Mouse (Mus musculus) kidney, adult 9 months (tissue): Measurements from ENCODE around the gene Zfp831.

Experiments used
- DNase-seq: peaks from one replicate; pipeline ENCODE4 v3.0.0; 2022

Gene Zfp831

DNA sequence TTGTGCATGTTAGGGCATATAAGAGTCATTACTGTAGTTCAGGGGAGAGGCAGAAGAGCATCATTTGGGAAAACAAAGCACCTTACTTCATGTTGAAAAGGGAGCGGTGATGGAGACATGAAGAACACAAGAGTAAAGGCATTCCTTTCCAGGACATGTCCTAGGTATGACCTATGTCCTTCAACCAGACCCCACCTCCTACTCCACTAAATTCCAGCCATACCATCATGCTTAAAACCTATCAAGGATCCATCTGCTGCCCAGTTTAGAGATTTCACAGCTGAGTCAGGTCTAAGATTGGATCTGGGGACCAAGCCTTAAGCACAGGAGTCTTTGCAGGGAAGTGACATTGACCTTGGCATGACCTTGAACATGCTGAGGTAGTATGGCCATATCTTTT, 91.9 kb downstream of the Zfp831 start:
- no peak for DNase-seq

DNA sequence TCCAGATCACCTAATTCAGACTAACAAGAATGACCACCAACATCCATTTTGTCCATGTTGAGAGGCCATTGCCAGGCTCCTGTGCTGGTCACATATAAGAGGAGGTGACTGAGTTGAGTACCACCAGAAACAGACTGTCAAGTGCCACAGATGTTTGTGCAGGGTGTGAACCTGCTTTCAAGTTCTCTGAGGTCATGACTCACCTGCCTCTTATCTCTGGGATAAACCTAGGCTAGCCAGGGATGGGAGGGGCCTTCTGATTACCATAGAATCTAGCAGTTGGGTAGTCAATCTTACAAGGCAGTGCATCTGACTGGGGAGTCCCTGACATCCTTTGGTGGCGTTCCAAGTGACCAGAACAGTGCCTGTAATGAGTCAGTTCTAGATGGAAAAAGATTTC, 103.8 kb downstream of the Zfp831 start:
- no peak for DNase-seq

DNA sequence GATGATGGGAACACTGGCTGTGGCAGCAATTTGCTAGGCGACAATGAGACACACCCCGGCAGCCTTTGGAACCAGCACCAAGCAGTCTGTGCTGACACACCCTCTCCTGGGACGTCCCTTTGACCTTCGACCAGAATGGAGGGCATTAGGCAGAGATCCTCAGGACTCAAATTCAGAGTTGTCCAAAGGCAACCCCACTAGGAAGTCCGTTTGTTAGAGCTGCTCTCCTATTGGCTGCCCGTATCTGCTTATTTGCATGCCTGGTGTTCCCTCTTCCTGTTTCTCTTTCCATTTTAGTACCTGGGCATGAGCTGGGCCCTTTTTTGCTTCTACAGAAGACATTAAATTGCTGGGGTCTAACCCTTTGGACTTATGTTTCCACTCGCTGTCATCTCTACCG, 105.0 kb downstream of the Zfp831 start:
- DNase-seq, result no peak

DNA sequence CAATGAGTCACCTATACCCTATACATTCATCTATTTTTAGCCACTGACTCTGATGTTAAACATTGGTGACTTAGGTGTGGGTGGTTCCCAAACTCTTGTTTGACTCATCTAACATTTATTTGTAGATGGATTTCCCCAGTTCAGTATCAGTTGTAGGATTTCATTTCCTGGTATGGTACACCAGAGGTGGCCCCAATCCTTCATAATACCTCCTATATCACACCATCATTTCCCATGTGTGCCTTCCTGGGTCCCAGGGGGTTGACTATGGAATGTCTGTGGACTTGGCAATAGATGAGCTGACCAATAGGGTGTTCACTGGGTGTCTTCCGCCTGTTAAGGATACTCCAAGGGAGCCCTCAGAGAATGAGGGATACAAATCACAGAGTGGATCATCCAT, 109.9 kb downstream of the Zfp831 start:
- DNase-seq, result no peak

DNA sequence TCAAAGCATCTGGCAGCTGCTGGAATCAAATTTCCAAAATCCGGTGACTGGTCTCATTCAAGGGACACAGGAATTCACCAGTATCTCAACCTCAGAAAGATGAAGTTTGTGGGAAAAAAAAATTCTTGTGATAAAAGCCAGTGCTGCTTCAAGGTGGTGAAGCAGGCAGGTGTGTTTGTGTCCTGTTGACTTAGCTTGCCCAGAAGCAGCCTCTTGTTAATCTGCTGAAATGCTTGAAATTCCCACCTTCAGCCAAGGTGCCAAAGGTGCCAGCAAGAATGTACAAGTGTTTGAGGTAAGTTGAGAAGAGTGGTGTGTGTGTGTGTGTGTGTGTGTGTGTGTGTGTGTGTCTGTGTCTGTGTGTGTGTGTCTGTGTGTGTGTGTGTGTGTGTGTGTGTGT, 110.9 kb downstream of the Zfp831 start:
- DNase-seq, result no peak

DNA sequence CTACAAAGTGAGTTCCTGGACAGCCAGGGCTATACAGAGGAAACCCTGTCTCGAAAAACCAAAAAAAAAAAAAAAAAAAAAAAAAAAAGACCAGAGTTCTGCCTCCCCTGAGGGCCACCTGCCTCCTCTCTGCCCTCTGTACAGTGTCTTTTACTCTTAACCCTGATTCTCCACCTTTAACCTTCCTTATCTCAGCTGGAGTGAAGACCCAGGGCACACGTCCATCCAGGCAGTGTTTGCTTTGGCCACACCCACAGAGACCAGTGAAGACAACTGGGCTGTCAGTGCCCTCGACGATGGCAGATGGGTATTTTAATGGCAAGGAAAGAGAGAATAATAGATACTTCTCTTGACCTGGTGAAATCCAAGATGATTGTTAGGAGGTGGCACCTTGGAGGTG, 115.9 kb downstream of the Zfp831 start:
- DNase-seq, result no peak
